Mouse (Mus musculus): Measurements from ENCODE around the gene Gpd1.

Gpd1 gene

GRCm38 (mm10) chr15:99701999-99702900 is 15.1 kb upstream of the Gpd1 start, which contains the start of gene Smarcd1:
Gene Smarcd1 (plus strand): TSS chr15:99702129.
- peak; percentile 90 for DNase-seq (ENCODE audit: low spot score)

GRCm38 (mm10) chr15:99703104-99703503 is 14.2 kb upstream of the Gpd1 start:
- DNase-seq (ENCODE audit: low spot score), result no peak

GRCm38 (mm10) chr15:99703676-99704040 is 13.7 kb upstream of the Gpd1 start:
- DNase-seq (ENCODE audit: low spot score), result no peak

- no peak for DNase-seq (ENCODE audit: low spot score)
Observed at GRCm38 (mm10) chr15:99704041-99704681, 13.2 kb upstream of the Gpd1 start.

- no peak for DNase-seq (ENCODE audit: low spot score)
Observed at GRCm38 (mm10) chr15:99704881-99705280, 12.4 kb upstream of the Gpd1 start.

GRCm38 (mm10) chr15:99705440-99706048 is 11.8 kb upstream of the Gpd1 start, which contains the start of gene Gm17349:
Gene Gm17349 (minus strand): TSS chr15:99705490.
- peak; percentile 38 for DNase-seq (ENCODE audit: low spot score)

GRCm38 (mm10) chr15:99708176-99708575 is 9.1 kb upstream of the Gpd1 start:
- no peak for DNase-seq (ENCODE audit: low spot score)

GRCm38 (mm10) chr15:99710221-99711190 is 6.8 kb upstream of the Gpd1 start:
- no peak for DNase-seq (ENCODE audit: low spot score)

- DNase-seq (ENCODE audit: low spot score), result no peak
Observed at GRCm38 (mm10) chr15:99711491-99711890, 5.8 kb upstream of the Gpd1 start.

GRCm38 (mm10) chr15:99712666-99713559 is 4.4 kb upstream of the Gpd1 start:
- DNase-seq (ENCODE audit: low spot score), result no peak

- DNase-seq (ENCODE audit: low spot score), result no peak
Observed at GRCm38 (mm10) chr15:99713569-99713968, 3.7 kb upstream of the Gpd1 start.

GRCm38 (mm10) chr15:99714206-99714605 is 3.1 kb upstream of the Gpd1 start:
- no peak for DNase-seq (ENCODE audit: low spot score)

GRCm38 (mm10) chr15:99714858-99715257 is 2.5 kb upstream of the Gpd1 start:
- DNase-seq (ENCODE audit: low spot score), result peak; percentile 59

- peak; percentile 69 for DNase-seq (ENCODE audit: low spot score)
Observed at GRCm38 (mm10) chr15:99715361-99715865, 1.9 kb upstream of the Gpd1 start.

- DNase-seq (ENCODE audit: low spot score), result no peak
Observed at GRCm38 (mm10) chr15:99715982-99716746, 1.2 kb upstream of the Gpd1 start.

GRCm38 (mm10) chr15:99716814-99717213 is 501 bp upstream of the Gpd1 start:
- no peak for DNase-seq (ENCODE audit: low spot score)

- DNase-seq (ENCODE audit: low spot score), result no peak
Observed at GRCm38 (mm10) chr15:99718461-99719021, 1.2 kb downstream of the Gpd1 start.

- DNase-seq (ENCODE audit: low spot score), result no peak
Observed at GRCm38 (mm10) chr15:99719865-99720264, 2.5 kb downstream of the Gpd1 start.

Data from spleen, adult 12 weeks (tissue).